Mouse (Mus musculus): ENCODE measurements around the gene Retsat.

Retsat gene

DNA sequence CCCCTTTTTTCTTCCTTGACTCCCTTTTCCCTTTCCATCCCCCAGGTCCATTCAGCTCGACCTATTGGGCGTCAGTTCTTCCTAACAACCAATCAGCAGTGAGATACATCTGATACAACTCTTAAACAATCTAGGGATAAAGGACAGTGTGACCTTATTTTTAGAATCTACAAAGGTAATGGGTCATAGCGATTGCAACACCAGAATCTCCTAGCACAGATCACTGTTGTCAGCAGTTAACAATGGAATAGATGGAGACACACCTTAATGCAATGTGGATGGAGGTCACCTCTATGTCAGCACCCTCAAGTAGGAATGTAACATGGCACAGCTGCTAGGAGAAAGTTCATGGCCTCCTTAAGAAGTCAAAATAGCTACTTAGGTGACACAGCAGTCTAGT, 24.6 kb downstream of the Retsat start:
- no peak for DNase-seq (ENCODE audit: low read depth, low spot score)

DNA sequence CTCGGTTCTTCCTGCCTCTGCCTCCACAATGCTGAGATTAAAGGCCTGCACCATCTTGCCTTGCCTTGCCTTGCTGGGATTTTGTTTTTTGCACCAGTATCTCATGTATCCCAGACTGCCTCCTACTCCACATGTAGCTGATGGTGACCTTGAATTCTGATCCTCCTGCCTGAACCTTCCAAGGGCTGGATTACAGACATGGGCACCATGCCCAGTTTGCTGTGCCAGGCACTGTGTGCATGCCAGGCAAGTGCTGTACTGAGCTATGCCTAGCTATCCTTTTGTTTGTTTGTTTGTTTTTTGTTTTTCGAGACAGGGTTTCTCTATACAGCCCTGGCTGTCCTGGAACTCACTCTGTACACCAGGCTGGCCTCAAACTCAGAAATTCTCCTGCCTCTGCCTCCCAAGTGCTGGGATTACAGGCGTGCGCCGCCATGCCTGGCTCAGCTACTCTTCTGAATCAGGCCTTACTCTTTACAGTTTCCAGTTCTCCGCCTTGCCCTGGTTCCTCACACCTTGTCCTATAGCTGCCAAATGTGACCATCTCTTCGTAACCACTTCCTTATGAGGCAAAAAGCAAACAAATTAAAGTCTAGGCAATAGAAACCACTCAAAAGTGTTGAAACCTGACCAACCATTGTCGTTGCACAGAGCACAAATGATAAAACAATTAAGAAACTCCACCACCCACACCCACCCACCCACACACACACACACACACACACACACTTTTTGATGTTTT, 25.6 kb downstream of the Retsat start:
- DNase-seq (ENCODE audit: low read depth, low spot score) = peak; percentile 75

DNA sequence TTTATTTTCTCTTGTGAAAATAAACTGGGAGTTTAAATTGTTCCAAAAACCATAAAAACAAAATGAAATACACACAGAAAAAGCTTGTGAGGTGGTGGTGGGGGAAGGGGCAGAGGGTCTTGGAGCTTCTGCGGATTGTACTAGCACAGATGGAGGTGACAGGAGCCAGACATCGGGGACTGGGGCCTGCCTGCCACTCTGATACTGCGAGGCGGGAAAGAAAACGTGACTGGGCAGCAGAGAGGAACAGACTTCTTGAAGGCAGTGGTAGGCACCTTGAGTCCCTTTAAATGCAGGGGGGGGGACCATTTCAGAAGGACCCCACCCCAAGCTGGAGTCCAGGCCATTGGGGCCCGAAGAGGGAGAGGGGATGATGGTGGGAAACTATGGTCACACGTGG, 28.1 kb downstream of the Retsat start:
- DNase-seq (ENCODE audit: low read depth, low spot score) = no peak

DNA sequence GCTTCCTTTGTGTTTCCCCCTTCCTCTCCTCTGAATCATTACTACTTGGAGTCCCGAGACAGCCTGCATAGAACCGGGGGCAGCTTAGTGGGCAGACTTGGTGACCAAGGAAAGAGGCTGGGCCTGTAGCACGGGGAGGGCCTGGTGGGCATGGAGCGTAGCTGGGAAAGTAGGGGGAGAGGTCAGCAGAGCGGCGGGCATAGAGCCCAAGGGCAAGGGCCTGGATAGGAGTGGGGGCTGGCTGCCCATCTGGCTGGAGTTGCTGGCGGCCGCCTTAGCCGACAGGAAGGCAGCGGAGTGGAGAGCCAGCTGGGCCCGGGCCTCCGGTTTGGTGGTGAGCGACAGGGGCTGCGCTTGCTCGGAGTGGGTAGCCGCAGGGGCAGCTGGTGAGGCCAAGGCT, 29.0 kb downstream of the Retsat start:
- no peak for DNase-seq (ENCODE audit: low read depth, low spot score)

DNA sequence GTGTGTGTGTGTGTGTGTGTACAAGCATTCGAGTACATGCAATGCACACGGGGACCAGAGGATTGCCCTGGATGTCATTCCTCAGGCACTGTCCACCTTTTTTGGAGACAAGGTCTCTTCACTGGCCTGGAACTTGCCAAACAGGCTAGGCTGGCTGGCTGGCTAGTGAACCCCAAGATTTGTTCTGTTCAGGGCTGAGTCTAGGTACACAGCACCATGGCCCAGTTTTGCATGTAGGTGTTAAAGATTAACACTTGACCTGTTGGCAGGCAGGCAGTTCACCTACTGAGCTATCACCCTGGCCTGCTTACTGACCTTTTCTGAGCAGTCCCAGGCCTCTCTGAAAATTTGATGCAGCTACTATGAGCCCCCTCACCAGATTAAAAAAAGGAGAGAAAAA, 32.1 kb downstream of the Retsat start:
- DNase-seq (ENCODE audit: low read depth, low spot score) = no peak

DNA sequence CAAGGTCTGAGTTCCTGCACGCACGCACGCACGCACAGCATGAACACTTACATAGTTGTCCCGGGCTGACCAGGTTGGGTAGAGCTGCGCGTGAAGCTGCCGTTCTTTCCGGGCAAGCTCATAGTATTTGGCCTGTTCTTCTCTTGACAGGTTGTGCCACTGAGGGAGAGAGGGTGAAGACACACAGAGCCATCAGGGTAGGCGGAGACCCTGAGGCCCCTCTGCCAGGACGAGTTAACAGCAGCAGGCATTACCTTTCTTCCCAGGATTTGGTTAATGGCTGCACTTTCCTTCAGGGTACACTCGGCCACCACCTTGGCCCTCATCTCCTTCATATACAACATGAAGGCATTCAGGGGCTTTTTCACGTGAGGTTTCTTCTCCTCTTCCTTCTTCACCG, 32.7 kb downstream of the Retsat start:
- no peak for DNase-seq (ENCODE audit: low read depth, low spot score)

DNA sequence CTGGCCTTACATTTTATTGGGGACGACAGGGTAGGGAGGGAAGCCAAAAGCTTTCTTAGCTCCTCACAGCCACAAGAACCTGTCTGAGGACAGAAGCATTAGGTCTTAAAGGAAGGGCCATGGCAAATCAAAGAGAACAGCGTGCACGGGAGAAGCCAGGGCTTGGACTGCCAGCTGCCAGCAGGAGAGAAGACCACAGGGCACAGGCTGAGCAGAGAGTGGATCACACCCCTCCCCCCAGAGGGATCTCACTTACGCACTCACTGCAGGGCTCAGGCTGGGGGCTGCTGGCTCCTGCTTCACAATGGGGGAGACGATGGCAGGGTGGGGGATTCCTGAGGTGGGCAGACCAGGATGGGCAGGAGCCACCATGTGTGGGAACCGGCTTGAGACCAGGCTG, 33.4 kb downstream of the Retsat start:
- no peak for DNase-seq (ENCODE audit: low read depth, low spot score)

DNA sequence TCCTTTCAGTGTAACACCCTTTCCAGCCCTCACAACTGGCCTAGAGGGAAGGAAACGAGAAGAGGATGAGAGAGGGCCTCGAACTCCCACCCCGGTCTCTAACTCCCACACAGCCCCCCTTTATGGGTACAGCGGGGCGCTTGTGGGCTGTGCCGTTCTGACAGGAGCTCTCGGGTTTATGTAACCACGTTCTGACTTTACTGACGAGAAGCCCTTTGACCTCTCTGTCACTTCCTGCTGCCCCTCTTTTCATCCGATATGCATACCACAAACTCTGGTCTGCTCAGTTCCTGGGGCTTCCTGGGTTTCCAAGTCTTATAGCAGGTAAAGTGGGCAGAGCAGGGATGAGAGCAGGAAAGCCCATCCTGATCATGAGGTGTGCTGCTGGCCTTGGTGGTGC, 36.0 kb downstream of the Retsat start:
- no peak for DNase-seq (ENCODE audit: low read depth, low spot score)

DNA sequence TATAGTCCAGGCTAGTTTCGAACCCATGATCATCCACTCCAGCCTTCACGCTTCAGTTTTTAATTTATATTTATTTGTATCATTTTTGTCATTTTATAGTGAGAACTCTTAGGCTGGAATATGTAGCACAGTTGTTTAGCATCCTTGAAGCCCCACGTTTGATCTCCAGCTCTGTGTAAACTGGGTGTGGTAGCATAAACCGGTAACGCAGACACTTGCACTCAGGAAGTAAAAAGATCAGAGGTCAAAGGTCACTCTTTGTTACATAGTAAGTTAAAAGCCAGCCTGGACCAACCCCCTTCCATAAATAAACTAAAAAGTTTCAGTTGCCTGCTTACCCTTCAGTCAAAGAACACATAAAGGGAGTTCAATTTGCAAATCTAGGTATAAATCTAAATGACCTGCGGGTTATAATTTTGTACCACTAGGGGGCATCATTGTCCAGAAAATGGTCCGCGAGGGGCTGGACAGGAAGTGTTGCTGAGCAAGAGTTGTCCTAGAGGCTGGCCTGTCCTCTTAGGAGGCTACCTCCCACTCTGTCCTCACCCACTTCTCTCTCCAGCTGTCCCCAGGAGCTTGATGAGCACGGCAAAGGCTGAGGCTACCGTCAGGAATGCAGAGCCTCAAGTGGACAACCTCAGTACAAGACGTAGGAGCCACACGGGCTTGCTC, 37.6 kb downstream of the Retsat start:
- DNase-seq (ENCODE audit: low read depth, low spot score) = peak; percentile 75

DNA sequence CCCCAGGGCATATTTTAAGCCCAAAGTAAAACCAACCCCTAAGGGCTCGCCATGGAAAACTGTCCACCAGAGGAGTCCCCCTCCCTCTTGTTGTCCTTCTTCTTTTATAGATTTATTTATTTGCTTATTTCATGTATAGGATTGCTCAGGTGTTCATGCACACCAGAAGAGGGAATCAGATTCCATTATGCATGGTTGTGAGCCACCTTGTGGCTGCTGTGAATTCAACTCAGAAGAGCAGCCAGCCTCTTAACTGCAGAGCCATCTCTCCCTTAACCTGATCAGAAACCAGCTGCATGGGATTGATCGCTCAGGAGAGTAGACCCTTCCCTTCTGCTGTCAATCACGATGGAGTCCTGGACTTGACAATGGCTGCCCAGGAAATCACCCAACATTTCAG, 38.7 kb downstream of the Retsat start:
- DNase-seq (ENCODE audit: low read depth, low spot score) = no peak

DNA sequence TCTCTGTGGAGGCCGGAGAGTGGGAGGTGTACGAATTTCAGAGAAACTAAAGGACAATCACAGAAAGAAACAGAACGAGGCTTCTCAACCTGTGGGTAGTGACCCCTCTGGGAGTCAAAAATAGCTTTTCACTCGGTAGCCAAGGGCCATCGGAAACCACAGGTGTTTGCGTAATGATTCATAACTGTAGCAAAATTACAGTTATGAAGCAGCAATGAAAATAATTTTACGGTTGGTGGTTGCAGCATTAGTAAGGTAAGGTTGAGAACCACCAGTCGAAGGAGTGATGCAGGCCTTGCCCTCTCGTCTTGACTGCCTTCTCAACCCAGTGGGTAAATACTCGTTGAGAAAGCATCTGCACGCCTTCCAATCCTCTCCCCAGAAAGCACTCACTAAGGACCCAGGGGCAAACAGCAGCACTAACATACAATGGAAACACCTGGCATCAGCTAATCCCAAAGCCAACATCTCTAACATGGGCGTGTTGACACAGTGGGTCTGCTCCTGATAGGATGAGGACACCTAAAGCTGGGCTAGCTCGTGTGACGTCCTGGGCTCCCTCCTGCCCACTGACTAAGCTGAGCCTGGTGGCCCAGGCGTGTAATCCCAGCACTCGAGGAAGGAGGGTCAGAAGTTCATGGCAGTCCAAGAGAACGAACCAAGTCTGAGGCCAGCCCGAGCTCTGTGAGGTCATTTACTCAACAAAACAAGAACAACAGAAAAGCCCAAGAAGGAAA, 43.1 kb downstream of the Retsat start:
- DNase-seq (ENCODE audit: low read depth, low spot score) = no peak

DNA sequence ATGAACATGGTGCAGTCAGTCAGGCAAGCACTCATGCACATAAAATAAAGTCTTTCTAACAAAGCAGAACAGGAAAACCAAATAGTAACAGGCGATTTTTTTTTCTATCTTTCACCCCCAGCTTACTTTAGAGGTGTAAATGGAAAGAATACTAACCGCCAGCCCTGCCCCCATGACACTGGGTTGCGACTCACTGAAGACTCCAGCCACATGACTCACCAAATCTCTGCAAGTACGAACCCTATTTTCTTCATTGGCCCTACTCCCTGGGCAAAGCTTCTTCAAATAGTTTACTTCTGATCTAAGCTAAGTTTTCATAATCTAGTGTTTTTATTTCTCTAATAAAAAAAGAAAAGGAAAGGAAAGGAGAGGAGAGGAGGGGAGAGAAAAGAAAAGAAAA, 46.3 kb downstream of the Retsat start:
- peak; percentile 53 for DNase-seq (ENCODE audit: low read depth, low spot score)

DNA sequence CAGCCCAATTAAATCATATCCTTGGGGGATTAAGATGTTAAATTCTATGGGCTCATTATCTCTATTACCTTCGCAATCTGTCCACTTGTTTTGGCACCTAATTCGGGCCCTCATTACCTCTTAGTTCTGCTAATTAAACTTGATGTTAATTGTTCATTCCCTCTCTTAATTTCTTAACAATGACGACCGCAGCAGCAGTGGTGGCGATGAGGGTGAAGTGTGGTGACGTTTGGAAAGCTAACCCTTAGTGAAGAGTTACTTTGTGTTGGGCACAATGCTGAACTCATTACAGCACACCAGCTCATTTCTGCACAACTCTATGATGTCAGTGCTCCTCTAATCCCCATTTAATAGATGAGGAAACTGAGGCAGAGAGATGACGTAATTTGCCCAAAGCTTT, 47.1 kb downstream of the Retsat start:
- DNase-seq (ENCODE audit: low read depth, low spot score) = no peak

DNA sequence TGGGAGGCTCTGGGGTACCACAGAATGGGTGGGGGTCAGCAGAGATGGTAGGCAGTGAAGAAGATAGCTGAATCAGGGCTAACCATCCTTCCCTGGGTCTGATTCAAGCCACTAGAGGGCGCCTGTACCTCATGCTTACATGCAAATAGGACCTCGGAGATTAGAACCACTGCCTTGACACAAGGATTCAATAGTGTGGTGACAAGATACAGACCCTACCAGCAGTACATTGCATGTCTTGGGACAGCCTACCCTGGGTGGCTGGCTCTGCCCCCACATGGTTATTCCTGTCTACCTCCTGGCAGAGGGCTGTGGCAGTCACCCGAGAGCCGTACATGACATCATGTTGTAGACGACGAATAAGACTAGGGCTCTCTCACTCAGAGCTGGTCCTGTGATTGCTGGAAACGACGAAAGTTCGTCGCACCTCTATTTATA, 49.1 kb downstream of the Retsat start:
- peak; percentile 77 for DNase-seq (ENCODE audit: low read depth, low spot score)

DNA sequence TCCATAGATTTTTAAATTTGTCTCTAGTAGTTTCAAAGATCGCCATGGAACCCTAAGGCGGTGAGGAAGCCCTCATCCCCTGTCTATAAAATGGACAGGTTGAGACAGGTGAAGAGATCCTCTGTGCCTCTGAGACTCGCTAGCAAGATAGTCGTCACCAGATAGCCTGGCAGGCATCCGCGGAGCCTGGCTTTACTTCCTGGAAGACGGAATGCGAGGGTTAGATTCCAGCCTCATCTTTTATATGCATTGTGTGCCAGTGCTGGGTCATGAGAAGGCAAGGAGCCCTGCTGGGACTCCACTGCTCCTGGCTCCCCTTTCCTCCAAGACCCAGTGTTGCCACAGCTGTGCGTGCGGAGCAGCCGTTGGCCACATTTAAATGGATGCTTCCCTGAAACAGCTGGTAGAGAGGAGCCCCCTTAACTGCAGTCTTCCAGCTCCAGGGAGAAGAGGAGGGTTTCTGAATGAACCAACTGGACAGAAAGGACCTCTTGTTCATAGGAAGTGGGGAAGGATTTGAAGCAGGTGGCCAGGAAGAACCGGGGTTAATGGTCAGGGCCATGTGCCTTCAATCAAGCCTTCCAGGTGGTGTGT, 49.8 kb downstream of the Retsat start:
- DNase-seq (ENCODE audit: low read depth, low spot score) = peak; percentile 57

DNA sequence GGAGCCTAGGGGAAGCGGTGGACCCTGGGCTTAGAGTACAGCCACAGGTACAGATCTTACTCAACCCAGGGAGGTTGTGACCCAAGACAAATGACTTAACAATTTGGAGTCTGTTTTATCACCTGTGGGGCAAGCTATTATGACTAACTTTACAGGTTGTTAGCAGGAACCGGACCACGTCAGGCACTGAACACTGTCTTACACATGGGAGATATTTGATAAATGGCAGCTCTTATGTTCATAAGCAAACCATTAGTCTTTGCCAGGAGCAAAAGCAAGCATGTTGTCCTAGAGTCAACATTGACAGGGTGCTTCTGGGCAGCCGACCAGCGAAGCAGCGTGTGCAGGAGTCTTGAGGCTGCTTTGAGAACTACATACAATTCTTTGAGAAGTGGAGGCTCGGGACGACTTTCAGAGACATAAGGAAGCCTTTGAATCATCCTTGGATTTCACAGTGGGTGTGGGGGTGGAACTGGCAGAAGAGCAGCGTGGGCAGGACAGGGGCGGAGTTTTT, 52.1 kb downstream of the Retsat start:
- no peak for DNase-seq (ENCODE audit: low read depth, low spot score)

DNA sequence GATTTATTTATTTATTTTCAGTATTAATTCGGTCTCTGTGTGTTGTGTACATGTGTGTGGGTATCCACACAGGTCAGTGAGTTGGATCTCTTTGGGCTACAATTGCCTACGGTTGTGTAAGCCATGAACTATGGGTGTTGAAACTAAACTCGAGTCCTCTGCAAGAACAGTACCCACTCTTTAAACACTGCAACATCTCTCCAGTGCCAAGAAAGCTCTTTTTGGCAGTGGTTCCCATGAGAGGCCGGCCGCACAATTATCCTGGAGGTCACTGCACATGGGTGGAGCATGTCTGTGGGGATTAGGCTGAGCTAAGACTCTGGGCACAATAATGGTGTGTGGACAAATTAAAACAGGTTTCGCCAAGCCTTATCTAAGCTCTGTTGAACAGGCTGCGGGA, 55.1 kb downstream of the Retsat start:
- peak; percentile 82 for DNase-seq (ENCODE audit: low read depth, low spot score)

DNA sequence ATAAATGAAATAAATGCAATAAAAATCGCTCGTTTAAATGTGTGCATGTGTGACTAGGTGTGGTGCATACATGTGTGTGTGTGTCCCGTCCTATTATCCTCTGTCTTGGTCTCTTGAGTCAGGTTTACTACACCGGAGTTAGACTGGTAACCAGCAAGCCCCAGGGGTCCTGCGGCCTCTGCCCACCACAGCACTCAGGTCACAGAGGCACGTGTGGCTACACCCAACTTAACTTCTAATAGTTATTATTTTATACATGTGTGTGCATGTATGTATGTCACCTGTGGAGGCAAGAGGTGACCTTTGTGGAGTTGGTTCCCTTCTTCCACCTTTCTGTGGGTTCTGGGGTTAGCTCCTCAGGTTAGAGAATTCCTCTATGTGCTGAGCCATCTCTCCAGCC, 56.1 kb downstream of the Retsat start:
- DNase-seq (ENCODE audit: low read depth, low spot score) = no peak

DNA sequence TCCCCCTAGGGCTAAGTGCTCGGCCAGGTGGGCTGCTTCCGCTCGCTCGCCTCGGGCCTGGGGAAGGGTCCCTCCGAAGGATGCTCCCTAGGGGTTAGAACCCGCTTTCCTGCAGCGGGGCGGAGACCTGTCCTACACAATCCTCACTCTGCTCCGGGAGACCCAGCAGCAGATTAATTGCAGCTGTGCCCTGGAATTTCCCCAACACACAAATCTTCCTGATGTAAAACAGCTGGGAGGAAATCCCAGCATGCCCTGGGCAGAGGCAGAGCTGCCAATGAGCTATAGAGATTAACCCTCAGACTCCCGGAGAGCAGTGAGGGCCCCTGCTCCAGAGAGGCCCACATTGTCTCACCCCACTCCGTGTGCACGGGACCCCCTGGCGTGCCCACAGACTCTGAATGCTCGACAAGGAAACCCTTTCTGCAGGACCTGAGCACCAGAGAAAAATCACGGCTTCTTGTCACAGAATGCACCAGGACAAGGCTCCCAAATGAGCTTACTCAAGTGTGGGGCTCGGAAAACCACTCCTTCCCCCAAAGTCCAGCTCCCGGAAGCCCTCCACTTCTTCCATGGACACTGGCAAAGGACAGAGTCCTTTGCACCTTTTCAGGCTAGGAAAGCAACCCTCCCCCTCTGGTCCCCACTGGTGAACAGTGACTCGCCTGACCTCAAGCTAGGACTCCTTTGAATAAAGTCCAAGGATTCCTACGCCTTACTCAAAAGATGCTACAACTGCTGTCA, 57.2 kb downstream of the Retsat start:
- DNase-seq (ENCODE audit: low read depth, low spot score) = peak; percentile 71

DNA sequence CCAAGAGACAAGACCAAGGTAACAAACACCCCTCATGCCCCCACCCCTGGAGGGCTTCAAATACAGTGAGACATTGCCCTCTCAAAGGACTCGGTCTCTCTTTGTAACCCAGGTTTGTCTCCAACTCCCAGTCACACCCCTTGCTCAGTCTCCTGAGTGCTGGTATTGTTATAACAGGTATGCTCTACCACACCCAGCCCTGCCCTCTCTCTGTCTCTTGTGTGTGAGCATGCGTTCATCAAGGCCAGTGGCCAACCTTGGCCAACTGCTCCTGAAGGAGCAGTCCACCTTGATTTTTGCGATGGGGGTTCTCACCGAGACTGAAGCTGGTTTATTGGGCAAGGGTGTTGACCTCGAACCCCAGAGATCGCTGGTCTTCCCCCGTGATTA, 57.8 kb downstream of the Retsat start:
- DNase-seq (ENCODE audit: low read depth, low spot score) = no peak

DNA sequence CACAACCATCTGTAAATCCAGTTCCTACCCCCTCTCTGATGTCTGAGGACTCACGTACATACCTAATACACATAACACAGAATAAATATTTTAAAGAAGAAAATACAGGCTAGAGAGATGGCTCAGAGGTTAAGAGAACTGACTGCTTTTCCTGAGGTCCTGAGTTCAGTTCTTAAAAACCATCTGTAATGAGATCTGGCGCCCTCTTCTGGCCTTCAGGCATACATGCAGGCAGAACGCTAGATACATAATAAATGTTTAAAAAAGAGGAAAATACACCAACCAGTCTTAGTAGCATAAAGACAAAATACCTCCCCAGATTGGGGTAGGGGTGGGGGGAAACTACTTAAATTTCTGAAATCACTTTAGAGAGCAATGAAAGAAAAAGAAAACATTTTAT, 59.7 kb downstream of the Retsat start:
- DNase-seq (ENCODE audit: low read depth, low spot score) = peak; percentile 43

All from skeletal muscle tissue, adult 2 months (tissue).